Mouse (Mus musculus) ES-Bruce4 (cell line): ENCODE measurements around the gene Eif4ebp2.

Experiments
- CTCF ChIP-seq: IDR thresholded peaks from one replicate; pipeline ENCODE4 v1.8.1; 2011; ENCODE audit warnings: low read depth, low read length
- EP300 ChIP-seq: IDR thresholded peaks from 2 replicates; pipeline ENCODE4 v1.6.1; 2011; ENCODE audit warnings: low read depth, low read length; ENCODE audit not compliant: insufficient read depth

- TF ChIP-seq EP300 (no peak), CTCF (no peak)
These were observed 4.7 kb downstream of the Eif4ebp2 start for GRCm38 (mm10) chr10:61447581-61448353.
